Mouse (Mus musculus): ENCODE data around the gene Adtrp. TPM values are rescaled to one million over a fixed set of nuclear protein-coding genes. Genes with fewer than 3 reads are reported as not detected.

Gene Adtrp
- polyA plus RNA-seq, 1 experiment from 2014 or later = not detected

GRCm38 (mm10) chr13:41729660-41730059 lies 117.8 kb downstream of the Adtrp start:
- Histone ChIP-seq H3K27ac (no peak overlapping the region), H3K4me2 (no peak overlapping the region)
- WGBS (ENCODE audit: insufficient replicate concordance) = 70% methylated on average over 8 of the region's 8 CpGs

GRCm38 (mm10) chr13:41727803-41728202 lies 119.7 kb downstream of the Adtrp start:
- Histone ChIP-seq H3K4me1 (replicated peaks) (no peaks in the 10 kb centered on the region), H3K27ac (no peak overlapping the region), H3K4me3 (replicated peaks) (no peak overlapping the region), H3K27me3 (no peaks in the 10 kb centered on the region), H3K9me3 (replicated peaks) (no peaks in the 10 kb centered on the region), H3K9ac (no peak overlapping the region), H3K36me3 (no peaks in the 10 kb centered on the region), H3K4me2 (no peak overlapping the region)
- no peak for DNase-seq
- no peak for ATAC-seq (ENCODE audit: low read depth)
- 71% methylated on average over 3 of the region's 3 CpGs for WGBS (ENCODE audit: insufficient replicate concordance)

More at GRCm38 (mm10) chr13:41729660-41730059, 117.8 kb downstream of the Adtrp start:
- Histone ChIP-seq H3K9ac (no peak overlapping the region), H3K27me3 (no peaks in the 10 kb centered on the region), H3K36me3 (no peaks in the 10 kb centered on the region), H3K4me3 (replicated peaks) (no peak overlapping the region), H3K9me3 (replicated peaks) (no peaks in the 10 kb centered on the region), H3K4me1 (replicated peaks) (no peaks in the 10 kb centered on the region)
- no peak for ATAC-seq (ENCODE audit: low read depth)
- DNase-seq = no peak

GRCm38 (mm10) chr13:41719331-41719730 lies 128.2 kb downstream of the Adtrp start:
- Histone ChIP-seq H3K4me3 (replicated peaks) (no peak overlapping the region), H3K36me3 (no peaks in the 10 kb centered on the region), H3K9me3 (replicated peaks) (no peaks in the 10 kb centered on the region), H3K27ac (no peak overlapping the region), H3K4me2 (no peak overlapping the region), H3K9ac (no peak overlapping the region), H3K4me1 (replicated peaks) (no peaks in the 10 kb centered on the region), H3K27me3 (no peaks in the 10 kb centered on the region)
- DNase-seq = no peak
- WGBS (ENCODE audit: insufficient replicate concordance) = 84% methylated on average over 16 of the region's 16 CpGs
- ATAC-seq (ENCODE audit: low read depth) = no peak

- Histone ChIP-seq H3K4me1 (replicated peaks) (no peaks in the 10 kb centered on the region), H3K27me3 (no peaks in the 10 kb centered on the region), H3K27ac (no peak overlapping the region), H3K9me3 (replicated peaks) (no peaks in the 10 kb centered on the region), H3K4me3 (replicated peaks) (no peak overlapping the region), H3K9ac (no peak overlapping the region), H3K4me2 (no peak overlapping the region), H3K36me3 (no peaks in the 10 kb centered on the region)
- no peak for ATAC-seq (ENCODE audit: low read depth)
- WGBS (ENCODE audit: insufficient replicate concordance) = 68% methylated on average over 4 of the region's 4 CpGs
- no peak for DNase-seq
These were observed 129.4 kb downstream of the Adtrp start for GRCm38 (mm10) chr13:41718051-41718450.

Other genes starting within 250 kb of the Adtrp start
- 4.5 and 5.9 TPM in 2 replicates for gene Tmem170b, start 241.8 kb downstream of the Adtrp start, polyA plus RNA-seq (2015; fragmentation: Nextera tagmentation; extraction: Ambion mirVana)
- gene Hivep1, start 204.3 kb upstream of the Adtrp start, polyA plus RNA-seq (2015; fragmentation: Nextera tagmentation; extraction: Ambion mirVana) = 2.4 and 3.3 TPM in 2 replicates

Measured in liver, embryonic 13.5 days (tissue).